Mouse (Mus musculus): ENCODE data around the gene Olfr222.

Olfr222 gene

GRCm38 (mm10) chr11:59541324-59541723 lies 34.7 kb downstream of the Olfr222 start, which contains the start of gene Nlrp3:
Gene Nlrp3 (plus strand): TSS chr11:59541568.
- DNase-seq (ENCODE audit: low spot score in 2 of 2), result no peak

GRCm38 (mm10) chr11:59540123-59540522 lies 35.9 kb downstream of the Olfr222 start:
- no peak for DNase-seq (ENCODE audit: low spot score in 2 of 2)

GRCm38 (mm10) chr11:59538387-59538786 lies 37.6 kb downstream of the Olfr222 start:
- DNase-seq (ENCODE audit: low spot score in 2 of 2), result peak in 1 of 2 experiments; percentile 39

GRCm38 (mm10) chr11:59537218-59538130 lies 38.6 kb downstream of the Olfr222 start:
- peak in 1 of 2 experiments; percentile 13 for DNase-seq (ENCODE audit: low spot score in 2 of 2)

- no peak for DNase-seq (ENCODE audit: low spot score in 2 of 2)
Observed at GRCm38 (mm10) chr11:59531562-59531961, 44.5 kb downstream of the Olfr222 start.

GRCm38 (mm10) chr11:59530870-59531535 lies 45.0 kb downstream of the Olfr222 start:
- peak in 1 of 2 experiments; percentile 48 for DNase-seq (ENCODE audit: low spot score in 2 of 2)

GRCm38 (mm10) chr11:59530221-59530620 lies 45.8 kb downstream of the Olfr222 start:
- DNase-seq (ENCODE audit: low spot score in 2 of 2), result no peak

GRCm38 (mm10) chr11:59526472-59527080 lies 49.5 kb downstream of the Olfr222 start, which contains the start of gene Zkscan17:
Gene Zkscan17 (minus strand): TSS chr11:59526751.
- DNase-seq (ENCODE audit: low spot score in 2 of 2), result peak in 1 of 2 experiments; percentile 28

- peak; percentile 43 to 84 for DNase-seq (ENCODE audit: low spot score in 2 of 2)
Observed at GRCm38 (mm10) chr11:59525237-59525636, 50.8 kb downstream of the Olfr222 start.

GRCm38 (mm10) chr11:59524150-59524549 lies 51.9 kb downstream of the Olfr222 start:
- no peak for DNase-seq (ENCODE audit: low spot score in 2 of 2)

All from cerebellum, postnatal 4 days (tissue).